Mouse (Mus musculus) monocyte, adult 2 months (primary cell): Measurements from ENCODE around the gene Setd3.

Source experiments
- DNase-seq, 2 experiments: peaks; one replicate each; pipeline ENCODE4 v3.0.0; 2022; ENCODE audit warnings: low spot score in 2 of 2, low read depth in 1 of 2

Gene Setd3

DNA sequence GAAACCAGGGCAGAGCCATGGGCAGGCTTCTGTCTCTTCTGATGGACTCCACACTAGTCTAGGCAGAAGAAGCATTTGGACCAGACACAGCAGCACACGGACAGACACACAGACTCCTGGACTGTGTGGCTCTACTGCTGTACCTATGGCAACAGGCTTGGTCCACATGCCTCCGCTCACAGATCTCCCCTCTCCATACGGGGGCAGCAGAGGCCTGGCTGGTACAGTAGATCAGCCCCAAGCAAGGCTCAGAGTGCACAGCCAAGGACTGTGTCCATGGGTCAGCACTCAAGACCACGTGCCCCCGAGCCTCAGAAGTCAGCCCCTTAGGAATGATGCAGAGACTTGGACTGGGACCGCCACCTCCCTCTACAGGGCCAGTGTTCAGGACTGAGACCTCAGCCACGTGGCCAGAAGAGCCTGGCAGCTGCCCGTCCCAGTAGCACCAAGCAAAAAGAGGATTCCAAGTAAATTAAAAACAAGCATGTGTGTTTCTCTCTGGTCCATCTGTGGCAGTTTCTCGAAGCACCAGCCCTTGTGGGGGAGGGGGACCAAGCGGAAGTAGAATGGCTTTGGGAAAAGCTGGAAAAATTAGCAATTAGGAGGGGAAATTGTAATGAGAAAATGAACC lies 100.9 kb downstream of the Setd3 start:
- DNase-seq, result no peak

DNA sequence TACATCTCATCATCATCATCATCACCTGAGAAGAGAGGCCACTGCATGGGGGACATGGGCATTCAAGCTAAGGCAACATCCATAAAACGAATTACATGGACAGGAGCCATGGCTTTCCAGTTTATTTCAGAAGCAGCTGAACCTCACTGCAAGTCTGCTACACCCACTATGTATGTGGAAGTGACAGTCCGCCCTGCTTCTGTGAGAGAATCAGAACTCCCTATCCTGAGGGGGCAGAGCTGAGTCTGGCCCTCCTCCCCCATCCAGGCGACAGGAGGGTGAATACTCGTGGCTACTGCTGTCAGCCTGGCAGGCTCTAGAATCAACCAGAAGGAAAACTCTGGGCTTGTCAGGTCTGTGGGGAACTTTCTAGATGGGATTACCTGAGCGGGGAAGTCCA lies 106.2 kb downstream of the Setd3 start:
- DNase-seq, result no peak

DNA sequence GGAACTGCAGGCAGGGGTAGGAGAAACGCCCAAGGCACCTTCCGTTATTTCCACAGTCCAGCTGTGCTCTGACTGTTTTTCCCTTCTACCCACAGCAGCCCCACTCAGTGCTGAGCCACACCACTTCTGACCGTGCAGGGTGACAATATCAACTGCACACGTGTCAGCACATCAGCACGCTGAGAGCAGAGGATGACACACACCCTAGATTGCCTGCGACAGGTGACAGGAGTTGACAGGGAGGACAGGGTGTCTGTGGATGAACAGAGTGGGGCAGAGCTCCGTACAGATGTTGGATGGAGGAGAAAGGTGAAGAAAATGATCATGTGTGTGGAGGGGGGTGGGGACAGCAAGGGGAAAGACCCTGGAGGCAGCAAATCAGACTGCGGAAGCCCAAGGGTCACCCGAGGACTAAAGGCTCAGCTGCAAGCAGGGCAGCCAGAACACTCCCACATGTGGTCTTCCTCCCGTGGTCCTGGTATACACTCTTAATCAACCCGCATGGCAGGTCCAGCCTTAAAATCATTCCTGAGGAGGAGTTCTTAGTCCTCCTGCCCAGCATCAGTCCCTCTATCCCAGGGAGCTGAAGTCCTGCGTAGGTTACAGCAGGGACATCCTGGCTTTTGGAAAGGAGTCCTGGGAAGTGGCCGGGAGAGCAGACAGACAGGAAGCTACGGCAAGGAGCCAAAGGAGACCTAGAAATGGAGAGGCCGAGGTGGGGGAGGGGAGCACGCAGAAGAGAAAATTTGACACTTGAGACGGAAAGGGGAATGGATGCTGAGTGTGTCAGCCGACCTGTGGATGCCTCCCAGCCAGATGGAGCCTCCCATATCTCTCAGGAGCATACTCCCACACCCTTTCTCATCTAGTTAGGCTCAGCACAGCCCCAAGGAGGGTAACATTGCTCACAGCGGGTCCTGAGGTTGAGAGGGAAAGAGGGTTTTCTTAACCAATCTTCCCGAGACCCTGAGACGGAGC lies 108.1 kb downstream of the Setd3 start:
- no peak for DNase-seq

DNA sequence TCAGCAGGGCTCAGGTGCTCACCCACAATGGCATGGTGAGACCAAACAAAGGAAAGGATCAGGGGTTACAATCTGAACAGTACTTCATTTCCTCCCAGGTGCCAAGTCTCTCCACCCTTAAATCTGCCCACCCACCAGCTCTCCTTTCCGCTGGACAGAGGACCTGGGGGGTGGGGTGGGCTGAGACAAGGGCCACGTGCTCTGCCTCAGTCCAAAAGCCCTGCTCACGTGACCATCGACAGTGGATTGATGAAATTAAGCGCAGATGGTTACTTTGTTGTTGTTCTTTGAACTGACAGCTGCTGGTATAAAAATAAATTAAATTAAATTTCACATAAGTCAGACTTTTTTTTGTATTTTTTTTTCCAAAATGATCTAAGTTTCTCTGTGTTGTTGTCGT lies 109.6 kb downstream of the Setd3 start:
- DNase-seq, result no peak

DNA sequence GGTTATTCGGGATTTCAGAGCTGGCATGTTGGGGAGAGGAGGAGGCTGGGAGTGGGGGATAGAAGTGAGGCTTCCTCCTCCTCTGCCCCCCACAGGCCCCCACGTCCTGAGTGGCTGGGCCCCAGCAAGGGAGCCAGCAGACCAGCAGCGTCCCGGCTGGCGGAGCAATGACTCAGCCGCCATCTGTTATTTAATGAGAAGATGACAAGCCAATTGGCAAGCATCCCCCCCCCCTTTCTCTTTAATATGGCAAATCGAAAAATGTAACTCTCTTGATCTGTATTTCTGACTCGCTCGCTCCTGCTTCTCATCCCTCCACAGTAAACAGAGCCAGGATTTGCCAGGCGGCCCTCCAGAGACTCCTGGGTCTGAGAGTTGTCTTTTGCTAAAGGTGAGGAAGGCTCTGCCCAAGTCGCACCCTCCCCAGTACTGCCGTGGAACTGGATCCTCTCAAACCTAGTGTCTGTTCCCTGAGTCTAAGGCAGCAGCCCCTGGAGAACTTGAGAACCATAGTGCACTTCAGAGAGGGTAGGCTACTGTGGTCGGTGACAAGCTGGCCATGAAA lies 111.2 kb downstream of the Setd3 start:
- no peak for DNase-seq

- no peak for DNase-seq
Observed at GRCm38 (mm10) chr12:108067231-108067630, 111.9 kb downstream of the Setd3 start.

DNA sequence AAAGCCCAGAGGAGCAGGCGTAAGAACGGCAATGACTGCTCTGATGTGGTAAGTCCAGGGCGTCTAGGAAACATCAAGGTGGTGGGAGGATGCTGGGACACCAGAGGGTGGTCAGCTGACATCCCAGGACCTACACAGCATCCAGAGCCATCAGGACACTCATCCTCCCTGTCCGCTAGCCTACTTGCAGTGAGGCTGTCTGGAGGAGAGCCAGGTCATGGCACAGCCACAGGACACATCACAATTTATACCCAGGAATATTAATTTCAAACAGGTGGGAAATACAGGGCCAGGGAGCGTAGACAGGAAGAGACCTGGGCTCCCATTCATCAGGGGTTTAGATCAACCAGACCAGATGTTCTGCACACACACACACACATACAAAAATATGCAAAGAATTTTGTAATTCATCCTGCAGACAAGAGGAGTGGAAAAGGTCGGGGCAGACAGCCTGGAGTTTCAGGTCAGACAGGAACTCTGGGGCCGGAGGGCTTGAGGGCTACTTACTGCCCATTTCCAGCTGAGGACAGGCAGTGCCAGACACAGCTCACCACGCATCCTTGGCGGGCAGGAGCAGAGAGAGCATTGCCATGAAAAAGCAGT lies 114.6 kb downstream of the Setd3 start:
- DNase-seq, result no peak

- no peak for DNase-seq
Observed at GRCm38 (mm10) chr12:108063986-108064385, 115.1 kb downstream of the Setd3 start.

DNA sequence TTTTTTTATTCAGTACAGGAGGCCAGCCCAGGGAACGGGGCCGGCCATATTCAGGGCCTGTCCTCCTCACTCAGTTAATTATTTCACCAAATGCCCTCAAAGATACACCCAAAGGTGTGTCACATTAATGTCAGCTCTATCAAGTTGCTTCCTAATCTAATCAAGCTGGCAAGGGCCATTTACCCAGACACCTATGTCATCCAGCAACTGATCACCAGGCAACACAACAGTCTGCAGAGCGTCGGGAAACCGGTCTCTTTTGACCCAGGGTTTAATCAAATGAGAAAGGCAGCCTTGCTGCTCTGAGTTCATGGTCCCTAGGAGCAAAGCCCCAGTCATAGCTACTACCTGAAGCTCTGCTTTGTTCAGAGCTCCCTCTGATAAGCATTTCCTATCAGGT lies 117.0 kb downstream of the Setd3 start:
- no peak for DNase-seq

GRCm38 (mm10) chr12:108061661-108062060 lies 117.5 kb downstream of the Setd3 start:
- DNase-seq, result no peak
